Mouse (Mus musculus) neutrophil, adult 5-6 weeks (primary cell): ENCODE results near the gene H2afx. TPM values are rescaled to one million over a fixed set of nuclear protein-coding genes. Genes with fewer than 3 reads are reported as not detected.
"Not testable (repeated sequence)": the region's sequence is repeated elsewhere in the genome, so short reads cannot be mapped to it uniquely, and the experiment has no call there.

ENCODE experiments used
- ATAC-seq: fragments of 151-379, 151-347 bp; 2 replicates; pipeline ENCODE4 v1.8.0; 2017; ENCODE audit warnings: mild to moderate bottlenecking, moderate TSS enrichment; ENCODE audit not compliant: insufficient number of reproducible peaks, poor library complexity, low FRiP score, severe bottlenecking; ENCODE audit errors: extremely low read depth
- total RNA-seq: library from RNA; stranded (forward); fragments of 200-1000 nt; gene quantifications from 2 replicates; pipeline ENCODE4 v1.2.3, GENCODE M21; 2017

The H2afx gene
- total RNA-seq, 1 experiment from 2014 or later: 20.0 TPM

GRCm38 (mm10) chr9:44336093-44336406 is 1.6 kb downstream of the H2afx start:
- no peak for ATAC-seq

GRCm38 (mm10) chr9:44336513-44336912 is 2.0 kb downstream of the H2afx start:
- ATAC-seq: not testable (repeated sequence)

- ATAC-seq: no peak
Observed at GRCm38 (mm10) chr9:44336964-44337363, 2.5 kb downstream of the H2afx start.

- ATAC-seq: no peak
Observed at GRCm38 (mm10) chr9:44337436-44338169, 3.1 kb downstream of the H2afx start.

GRCm38 (mm10) chr9:44338574-44338973 is 4.1 kb downstream of the H2afx start:
- ATAC-seq: no peak

GRCm38 (mm10) chr9:44341487-44341886 is 7.0 kb downstream of the H2afx start:
- ATAC-seq: no peak

GRCm38 (mm10) chr9:44342173-44342572 is 7.7 kb downstream of the H2afx start:
- no peak for ATAC-seq

GRCm38 (mm10) chr9:44342605-44343004 is 8.1 kb downstream of the H2afx start:
- no peak for ATAC-seq

- ATAC-seq: no peak
Observed at GRCm38 (mm10) chr9:44343290-44343689, 8.8 kb downstream of the H2afx start.

GRCm38 (mm10) chr9:44343781-44344421 is 9.4 kb downstream of the H2afx start, which contains the start of gene Hmbs:
Gene Hmbs (minus strand): TSS chr9:44344228.
- peak; percentile 88 for ATAC-seq

- ATAC-seq: no peak
Observed at GRCm38 (mm10) chr9:44345570-44346433, 11.3 kb downstream of the H2afx start.

GRCm38 (mm10) chr9:44347166-44347565 is 12.7 kb downstream of the H2afx start:
- ATAC-seq: no peak

GRCm38 (mm10) chr9:44347621-44348020 is 13.1 kb downstream of the H2afx start:
- no peak for ATAC-seq

GRCm38 (mm10) chr9:44348546-44348945 is 14.1 kb downstream of the H2afx start:
- no peak for ATAC-seq

GRCm38 (mm10) chr9:44351396-44351795 is 16.9 kb downstream of the H2afx start:
- no peak for ATAC-seq

- ATAC-seq: no peak
Observed at GRCm38 (mm10) chr9:44352337-44352736, 17.8 kb downstream of the H2afx start.

- ATAC-seq: no peak
Observed at GRCm38 (mm10) chr9:44353142-44353541, 18.6 kb downstream of the H2afx start.

- ATAC-seq: no peak; the same call in 1 of the 2 replicates
Observed at GRCm38 (mm10) chr9:44357207-44357606, 22.7 kb downstream of the H2afx start.

GRCm38 (mm10) chr9:44361190-44361917 is 26.9 kb downstream of the H2afx start, which contains the start of gene Vps11:
Gene Vps11 (minus strand): TSS chr9:44361670.
- peak; percentile 90 for ATAC-seq
